24 mouse cellular contexts compared by ENCODE assay signal in genomic region chr11:51579024-51579423, GRCm38 (mm10). TPM values are rescaled to one million over a fixed set of nuclear protein-coding genes. Genes with fewer than 3 reads are reported as not detected.
DNase-seq lines count a peak whose midpoint lies in the region; ATAC-seq and TF ChIP-seq lines count a peak whose summit lies in the region.
"Had no signal": no experiment of that assay in that cellular context is flagged by ENCODE, and none has a peak within 500 bp of the region (broad histone marks: within the 10 kb centered on the region; RNA-seq: fewer than 3 reads in every experiment).

No protein-coding gene starts in this region.

- 50% methylated on average over 4 of the region's 4 CpGs for WGBS in thymus, adult 2 months
- WGBS in hindbrain, embryonic 16.5 days = 68% methylated on average over 4 of the region's 4 CpGs

- no peak overlapping the region for H3K4me3 ChIP-seq in thymus, adult 2 months (ENCODE audit: control insufficient read depth, insufficient read depth, low read length)
- H3K4me3 ChIP-seq in hindbrain, embryonic 16.5 days (ENCODE audit: low read length) = no peak overlapping the region
- H3K4me3 ChIP-seq: forebrain, embryonic 10.5 days; forebrain, embryonic 13.5 days; heart, adult 2 months; heart, embryonic 10.5 days; heart, embryonic 13.5 days had no signal

- no peaks in the 10 kb centered on the region for H3K36me3 ChIP-seq in thymus, adult 2 months (ENCODE audit: control insufficient read depth, insufficient read depth, low read length)
- H3K36me3 ChIP-seq in hindbrain, embryonic 16.5 days (ENCODE audit: control insufficient read depth, insufficient read depth, low read length) = no peaks in the 10 kb centered on the region
- H3K36me3 ChIP-seq: forebrain, embryonic 10.5 days; heart, embryonic 10.5 days; heart, embryonic 13.5 days had no signal

- no peak overlapping the region for H3K4me2 ChIP-seq in hindbrain, embryonic 16.5 days (ENCODE audit: low read length)
- H3K4me2 ChIP-seq: forebrain, embryonic 13.5 days; heart, embryonic 13.5 days; hindbrain, embryonic 14.5 days had no signal

- H3K27ac ChIP-seq in thymus, adult 2 months (ENCODE audit: control insufficient read depth, insufficient read depth, low read length) = no peak overlapping the region
- H3K27ac ChIP-seq in hindbrain, embryonic 16.5 days (ENCODE audit: low read depth, low read length) = no peak overlapping the region
- H3K27ac ChIP-seq: forebrain, embryonic 10.5 days; forebrain, embryonic 13.5 days; heart, adult 2 months; heart, embryonic 10.5 days; heart, embryonic 13.5 days; hindbrain, embryonic 14.5 days had no signal

- H3K27me3 ChIP-seq in thymus, adult 2 months (ENCODE audit: control insufficient read depth, insufficient read depth, low read length) = no peaks in the 10 kb centered on the region
- no peaks in the 10 kb centered on the region for H3K27me3 ChIP-seq in hindbrain, embryonic 16.5 days (replicated peaks; ENCODE audit: control insufficient read depth, insufficient read depth, low read length)
- H3K27me3 ChIP-seq: forebrain, embryonic 13.5 days; heart, embryonic 13.5 days had no signal

- H3K4me1 ChIP-seq in thymus, adult 2 months (replicated peaks; ENCODE audit: control insufficient read depth, insufficient read depth, low read length) = peaks cover 33% of the 10 kb centered on the region
- peaks cover 3% of the 10 kb centered on the region for H3K4me1 ChIP-seq in hindbrain, embryonic 16.5 days (ENCODE audit: control insufficient read depth, insufficient read depth, low read depth, low read length)

- H3K9me3 ChIP-seq in hindbrain, embryonic 16.5 days (ENCODE audit: control insufficient read depth, low read length) = no peaks in the 10 kb centered on the region
- H3K9me3 ChIP-seq: forebrain, embryonic 10.5 days; forebrain, embryonic 13.5 days; heart, embryonic 10.5 days; heart, embryonic 13.5 days had no signal

- ATAC-seq in CD4-positive, CD25-positive, alpha-beta regulatory T cell, adult 4 months = peak; percentile 35
- no peak for ATAC-seq in hindbrain, embryonic 16.5 days
- ATAC-seq: forebrain, embryonic 13.5 days; forebrain, embryonic 16.5 days had no signal

- no peak overlapping the region for H3K9ac ChIP-seq in hindbrain, embryonic 16.5 days (ENCODE audit: low read depth, low read length)
- H3K9ac ChIP-seq: forebrain, embryonic 13.5 days; heart, embryonic 13.5 days; hindbrain, embryonic 14.5 days had no signal

- intact Hi-C loops in left cerebral cortex, postnatal 14 days (cut with DNase I) = no loop called here

- peak; percentile 37 for DNase-seq in induced T-regulatory cell, adult 2 months (ENCODE audit: low read depth)
- peak; percentile 35 for DNase-seq in thymus, adult 2 months
- DNase-seq in thymus, postnatal 25 days = peak; percentile 50
- no peak for DNase-seq in kidney, postnatal 14 days
- DNase-seq in testis, postnatal 10 days (ENCODE audit: low spot score) = no peak
- no peak for DNase-seq in left cerebral cortex, postnatal 14 days (ENCODE audit: low spot score in 2 of 2)
- DNase-seq: adrenal gland, postnatal 10 days; adrenal gland, postnatal 36 days; cerebellum, adult 18-20 months; cerebellum, adult 9-10 months; cerebellum, postnatal 14 days; gastrocnemius, postnatal 10 days; gastrocnemius, postnatal 36 days; heart, adult 2 months; heart, postnatal 14 days; heart, postnatal 4 days had no signal

- no peak for TF ChIP-seq POLR2A in thymus, adult 2 months (IDR thresholded peaks at IDR 0.05; ENCODE audit: control insufficient read depth, extremely low read depth, insufficient read depth, low read length, poor library complexity)

- TF ChIP-seq CTCF in thymus, adult 2 months (IDR thresholded peaks at IDR 0.05; ENCODE audit: borderline replicate concordance, control insufficient read depth, extremely low read depth, insufficient read depth, low read length, poor library complexity) = no peak

RNA-seq across cellular contexts. Expression of gene Phykpl, which starts 5.5 kb away (rescaled TPM):
- 10 to 100 TPM; 27.4 to 30.3 TPM for polyA plus RNA-seq in CD4-positive, CD25-positive, alpha-beta regulatory T cell, adult 4 months (2017; shearing (Covaris generic))
- 20.2 and 21.8 TPM in 2 replicates for polyA plus RNA-seq in thymus, adult 2 months (2012; rRNA removed)
- polyA plus RNA-seq in hindbrain, embryonic 16.5 days (2015; fragmentation: Nextera tagmentation; extraction: Ambion mirVana) = 9.2 and 9.7 TPM in 2 replicates
- 1 to 10 TPM; 5.8 to 6.4 TPM for total RNA-seq in left cerebral cortex, postnatal 14 days (2021)

RNA-seq across cellular contexts. Expression of gene Hnrnpab, which starts 27.6 kb away (rescaled TPM):
- 10 to 100 TPM; 21.2 to 36.2 TPM for polyA plus RNA-seq in CD4-positive, CD25-positive, alpha-beta regulatory T cell, adult 4 months (2017; shearing (Covaris generic))
- polyA plus RNA-seq in thymus, adult 2 months (2012; rRNA removed) = 533 and 863 TPM in 2 replicates
- 221 and 253 TPM in 2 replicates for polyA plus RNA-seq in hindbrain, embryonic 16.5 days (2015; fragmentation: Nextera tagmentation; extraction: Ambion mirVana)
- total RNA-seq in left cerebral cortex, postnatal 14 days (2021) = 100 to 1,000 TPM; 131 to 144 TPM

RNA-seq across cellular contexts. Expression of gene Nhp2, which starts 40.5 kb away (rescaled TPM):
- polyA plus RNA-seq in CD4-positive, CD25-positive, alpha-beta regulatory T cell, adult 4 months (2017; shearing (Covaris generic)) = 100 to 1,000 TPM in 1 of 2 experiments, 10 to 100 TPM in 1; 87.8 to 116 TPM
- polyA plus RNA-seq in thymus, adult 2 months (2012; rRNA removed) = 69.3 and 70.8 TPM in 2 replicates
- polyA plus RNA-seq in hindbrain, embryonic 16.5 days (2015; fragmentation: Nextera tagmentation; extraction: Ambion mirVana) = 98.4 and 103 TPM in 2 replicates
- total RNA-seq in left cerebral cortex, postnatal 14 days (2021) = 10 to 100 TPM; 46.5 to 49.4 TPM

RNA-seq across cellular contexts. Expression of gene Rmnd5b, which starts 56.7 kb away (rescaled TPM):
- polyA plus RNA-seq in CD4-positive, CD25-positive, alpha-beta regulatory T cell, adult 4 months (2017; shearing (Covaris generic)) = 10 to 100 TPM; 46.6 to 54.0 TPM
- 123 and 125 TPM in 2 replicates for polyA plus RNA-seq in thymus, adult 2 months (2012; rRNA removed)
- 79.8 and 82.2 TPM in 2 replicates for polyA plus RNA-seq in hindbrain, embryonic 16.5 days (2015; fragmentation: Nextera tagmentation; extraction: Ambion mirVana)
- 10 to 100 TPM; 52.3 to 54.6 TPM for total RNA-seq in left cerebral cortex, postnatal 14 days (2021)

Comparison
In these comparisons a context has a peak if more than half of its experiments do, and no peak if none do; other contexts are left out.
1. DNase-seq: peak in induced T-regulatory cell, adult 2 months (single experiment), thymus, adult 2 months (single experiment) and thymus, postnatal 25 days (single experiment); none in kidney, postnatal 14 days (single experiment), testis, postnatal 10 days (single experiment) and left cerebral cortex, postnatal 14 days (0 of 2).